Mouse (Mus musculus) kidney, postnatal 14 days (tissue): ENCODE measurements around the gene Lingo1.
A peak's percentile ranks its signal among the peaks of the same experiment; 100 is the strongest.

ENCODE experiments used
- DNase-seq: peaks from one replicate; pipeline ENCODE4 v3.0.0; 2022; ENCODE audit warnings: mixed read lengths

Lingo1 gene

GRCm38 (mm10) chr9:56664136-56664535, 132.1 kb downstream of the Lingo1 start:
- DNase-seq = peak; percentile 14

GRCm38 (mm10) chr9:56662946-56663345, 133.3 kb downstream of the Lingo1 start:
- DNase-seq = no peak

- DNase-seq = no peak
These were observed 133.9 kb downstream of the Lingo1 start for GRCm38 (mm10) chr9:56662405-56662804.

GRCm38 (mm10) chr9:56661217-56661840, 134.9 kb downstream of the Lingo1 start:
- no peak for DNase-seq

- no peak for DNase-seq
These were observed 137.7 kb downstream of the Lingo1 start for GRCm38 (mm10) chr9:56658580-56658979.

- DNase-seq = no peak
These were observed 138.3 kb downstream of the Lingo1 start for GRCm38 (mm10) chr9:56657996-56658398.

GRCm38 (mm10) chr9:56656766-56657542, 139.3 kb downstream of the Lingo1 start:
- DNase-seq = no peak

GRCm38 (mm10) chr9:56655167-56655566, 141.1 kb downstream of the Lingo1 start:
- DNase-seq = no peak

- DNase-seq = no peak
These were observed 143.7 kb downstream of the Lingo1 start for GRCm38 (mm10) chr9:56652551-56652950.

GRCm38 (mm10) chr9:56651586-56651985, 144.7 kb downstream of the Lingo1 start:
- no peak for DNase-seq

- DNase-seq = no peak
These were observed 149.8 kb downstream of the Lingo1 start for GRCm38 (mm10) chr9:56646227-56647025.

- no peak for DNase-seq
These were observed 152.8 kb downstream of the Lingo1 start for GRCm38 (mm10) chr9:56643474-56643873.

GRCm38 (mm10) chr9:56638226-56638905, 157.9 kb downstream of the Lingo1 start:
- peak; percentile 23 for DNase-seq

- DNase-seq = no peak
These were observed 158.8 kb downstream of the Lingo1 start for GRCm38 (mm10) chr9:56637403-56637857.

- no peak for DNase-seq
These were observed 159.4 kb downstream of the Lingo1 start for GRCm38 (mm10) chr9:56636766-56637402.

GRCm38 (mm10) chr9:56636214-56636613, 160.1 kb downstream of the Lingo1 start:
- DNase-seq = peak; percentile 89

- peak; percentile 29 for DNase-seq
These were observed 160.7 kb downstream of the Lingo1 start for GRCm38 (mm10) chr9:56635498-56636121.

- DNase-seq = peak; percentile 29
These were observed 161.2 kb downstream of the Lingo1 start for GRCm38 (mm10) chr9:56635121-56635497.

GRCm38 (mm10) chr9:56634406-56635120, 161.7 kb downstream of the Lingo1 start:
- no peak for DNase-seq

- no peak for DNase-seq
These were observed 162.6 kb downstream of the Lingo1 start for GRCm38 (mm10) chr9:56633449-56634225.
